Mouse (Mus musculus) mature B cell (primary cell): ENCODE results near the gene Pde1c.

Experiments
- in situ Hi-C: fragments of 300-500 bp; cut with MboI; formaldehyde crosslinking; loops from 2 replicates; pipeline ENCODE4 v1.14.3; 2019

The Pde1c gene

GRCm38 (mm10) chr6:56098427-56098826 lies 470.5 kb downstream of the Pde1c start:
- in situ Hi-C loops = no loop called here

GRCm38 (mm10) chr6:56076378-56076805 lies 492.5 kb downstream of the Pde1c start:
- in situ Hi-C loops = no loop called here

GRCm38 (mm10) chr6:56068516-56068915 lies 500.4 kb downstream of the Pde1c start:
- in situ Hi-C loops = no loop called here

- in situ Hi-C loops = no loop called here
Measured at GRCm38 (mm10) chr6:56066632-56067282, 502.1 kb downstream of the Pde1c start.

GRCm38 (mm10) chr6:56063736-56064135 lies 505.2 kb downstream of the Pde1c start:
- in situ Hi-C loops = no loop called here

GRCm38 (mm10) chr6:56049104-56049503 lies 519.8 kb downstream of the Pde1c start:
- in situ Hi-C loops = no loop called here

GRCm38 (mm10) chr6:56048580-56048979 lies 520.3 kb downstream of the Pde1c start:
- in situ Hi-C loops = no loop called here

- in situ Hi-C loops = no loop called here
Measured at GRCm38 (mm10) chr6:56044716-56045115, 524.2 kb downstream of the Pde1c start.

GRCm38 (mm10) chr6:56044270-56044669 lies 524.6 kb downstream of the Pde1c start:
- in situ Hi-C loops = no loop called here

GRCm38 (mm10) chr6:56039476-56040055 lies 529.3 kb downstream of the Pde1c start:
- in situ Hi-C loops = no loop called here

- in situ Hi-C loops = no loop called here
Measured at GRCm38 (mm10) chr6:56035054-56035453, 533.8 kb downstream of the Pde1c start.

- in situ Hi-C loops = no loop called here
Measured at GRCm38 (mm10) chr6:56032231-56032630, 536.7 kb downstream of the Pde1c start.

GRCm38 (mm10) chr6:56029986-56030385 lies 538.9 kb downstream of the Pde1c start:
- in situ Hi-C loops = no loop called here

GRCm38 (mm10) chr6:56027966-56028365 lies 540.9 kb downstream of the Pde1c start:
- in situ Hi-C loops = no loop called here

GRCm38 (mm10) chr6:56027318-56027717 lies 541.6 kb downstream of the Pde1c start:
- in situ Hi-C loops = no loop called here

GRCm38 (mm10) chr6:56025533-56025932 lies 543.4 kb downstream of the Pde1c start:
- in situ Hi-C loops = no loop called here
